In the genomic region with DNA sequence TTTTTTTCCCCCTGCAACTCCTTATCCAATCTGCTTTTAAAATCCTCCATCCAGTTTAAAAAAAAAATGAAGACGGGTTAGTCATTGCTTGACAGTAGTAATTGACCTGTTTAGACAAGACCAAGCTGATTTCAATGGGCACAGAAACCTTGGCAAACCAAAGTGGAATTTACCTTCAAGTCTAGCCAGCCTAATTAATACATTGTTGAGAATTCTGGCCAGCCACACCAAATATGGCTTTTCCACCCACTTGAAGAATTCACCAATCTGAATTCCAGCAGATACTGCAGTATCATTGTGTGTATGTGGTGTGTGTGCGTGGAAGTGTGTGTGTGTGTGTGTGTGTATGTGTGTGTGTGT, we compare ENCODE assay signal across 9 mouse cellular contexts.
A peak's percentile ranks its signal among the peaks of the same experiment; 100 is the strongest.
DNase-seq lines count a peak whose midpoint lies in the region; ATAC-seq lines count a peak whose summit lies in the region.
"Had no signal": no experiment of that assay in that cellular context is flagged by ENCODE, and none has a peak within 500 bp of the region (broad histone marks: within the 10 kb centered on the region; RNA-seq: fewer than 3 reads in every experiment).

No protein-coding gene starts in this region.

- H3K4me3 ChIP-seq in lung, embryonic 16.5 days (ENCODE audit: low read length), result no peak overlapping the region
- 0 out of 2 replicates have a peak overlapping the region, but pooled peaks have one; percentile 5 for H3K4me3 ChIP-seq in forebrain, embryonic 12.5 days (replicated peaks)
- peak overlapping the region; percentile 10; the same call in 1 of the 2 replicates for H3K4me3 ChIP-seq in limb, embryonic 10.5 days
- no peak overlapping the region for H3K4me3 ChIP-seq in neural tube, embryonic 15.5 days (replicated peaks)

- no peaks in the 10 kb centered on the region for H3K27me3 ChIP-seq in lung, embryonic 16.5 days (ENCODE audit: control insufficient read depth, insufficient read depth, low read depth, low read length)
- peaks cover 8% of the 10 kb centered on the region for H3K27me3 ChIP-seq in forebrain, embryonic 12.5 days
- H3K27me3 ChIP-seq in limb, embryonic 10.5 days (ENCODE audit: low read depth, poor library complexity, severe bottlenecking), result peaks cover 5% of the 10 kb centered on the region; the same call in 1 of the 2 replicates
- H3K27me3 ChIP-seq in neural tube, embryonic 15.5 days (replicated peaks), result no peaks in the 10 kb centered on the region

- no peak overlapping the region for H3K27ac ChIP-seq in lung, embryonic 16.5 days (ENCODE audit: low read length)
- no peak overlapping the region for H3K27ac ChIP-seq in forebrain, embryonic 12.5 days
- H3K27ac ChIP-seq in limb, embryonic 10.5 days, result 0 out of 2 replicates have a peak overlapping the region, but pooled peaks have one; percentile 23
- peak overlapping the region; percentile 63 for H3K27ac ChIP-seq in neural tube, embryonic 15.5 days (replicated peaks)

- peaks cover 21% of the 10 kb centered on the region for H3K4me1 ChIP-seq in lung, embryonic 16.5 days (replicated peaks; ENCODE audit: control insufficient read depth, insufficient read depth, low read length)
- H3K4me1 ChIP-seq in forebrain, embryonic 12.5 days, result peaks cover 27% of the 10 kb centered on the region
- peaks cover 39% of the 10 kb centered on the region for H3K4me1 ChIP-seq in limb, embryonic 10.5 days
- H3K4me1 ChIP-seq in neural tube, embryonic 15.5 days, result peaks cover 23% of the 10 kb centered on the region

- no peak for DNase-seq in lung, postnatal 36 days
- no peak for DNase-seq in limb, embryonic 10.5 days (ENCODE audit: low spot score)
- DNase-seq: cerebellum, adult 11-12 months had no signal

- no peak for ATAC-seq in lung, embryonic 16.5 days (ENCODE audit: low read depth)
- no peak for ATAC-seq in forebrain, embryonic 12.5 days (ENCODE audit: low FRiP score)
- peak; percentile 23 for ATAC-seq in neural tube, embryonic 15.5 days (ENCODE audit: low FRiP score)
- no peak for ATAC-seq in megakaryocyte, adult 5-6 weeks (ENCODE audit: poor library complexity, severe bottlenecking)
- no peak for ATAC-seq in monocyte, adult 5-6 weeks (replicated peaks; ENCODE audit: insufficient number of reproducible peaks, low FRiP score, low TSS enrichment, poor library complexity, severe bottlenecking)

- no peak overlapping the region for H3K9ac ChIP-seq in lung, embryonic 16.5 days (ENCODE audit: low read length)
- H3K9ac ChIP-seq in forebrain, embryonic 12.5 days, result no peak overlapping the region
- H3K9ac ChIP-seq in neural tube, embryonic 15.5 days (replicated peaks), result no peak overlapping the region

- no peaks in the 10 kb centered on the region for H3K36me3 ChIP-seq in lung, embryonic 16.5 days (ENCODE audit: control insufficient read depth, insufficient read depth, low read length)
- H3K36me3 ChIP-seq in forebrain, embryonic 12.5 days (replicated peaks), result no peaks in the 10 kb centered on the region
- peaks cover 18% of the 10 kb centered on the region for H3K36me3 ChIP-seq in limb, embryonic 10.5 days
- H3K36me3 ChIP-seq in neural tube, embryonic 15.5 days, result no peaks in the 10 kb centered on the region
- H3K36me3 ChIP-seq: G1E had no signal

- 38% methylated on average over 2 of the region's 2 CpGs for WGBS in lung, embryonic 16.5 days
- 39% methylated on average over 2 of the region's 2 CpGs for WGBS in forebrain, embryonic 12.5 days
- 58% methylated on average over 2 of the region's 2 CpGs for WGBS in limb, embryonic 10.5 days
- WGBS in neural tube, embryonic 15.5 days, result 39% methylated on average over 2 of the region's 2 CpGs

- no peaks in the 10 kb centered on the region for H3K9me3 ChIP-seq in lung, embryonic 16.5 days (ENCODE audit: control insufficient read depth, low read length)
- H3K9me3 ChIP-seq in forebrain, embryonic 12.5 days, result no peaks in the 10 kb centered on the region
- no peaks in the 10 kb centered on the region for H3K9me3 ChIP-seq in limb, embryonic 10.5 days (replicated peaks)
- H3K9me3 ChIP-seq in neural tube, embryonic 15.5 days (replicated peaks), result no peaks in the 10 kb centered on the region
- H3K9me3 ChIP-seq: G1E had no signal

- peak overlapping the region; percentile 22; the same call in 1 of the 2 replicates for H3K4me2 ChIP-seq in lung, embryonic 16.5 days (ENCODE audit: low read depth, low read length)
- peak overlapping the region; percentile 41 for H3K4me2 ChIP-seq in forebrain, embryonic 12.5 days
- peak overlapping the region; percentile 40 for H3K4me2 ChIP-seq in neural tube, embryonic 15.5 days

Comparison
In these comparisons a context has a peak if more than half of its experiments do, and no peak if none do; other contexts are left out.
1. H3K27ac ChIP-seq: peak in limb, embryonic 10.5 days (single experiment) and neural tube, embryonic 15.5 days (single experiment); none in lung, embryonic 16.5 days (single experiment) and forebrain, embryonic 12.5 days (single experiment).
2. H3K4me3 ChIP-seq: peak in forebrain, embryonic 12.5 days (single experiment) and limb, embryonic 10.5 days (single experiment); none in lung, embryonic 16.5 days (single experiment) and neural tube, embryonic 15.5 days (single experiment).
3. Peak in every context shown above with its lines, with median percentiles within 50 percentile points of each other: H3K4me2 ChIP-seq.